Comparison of ENCODE assay signal across 12 mouse cellular contexts in genomic region chr4:140689873-140690655, GRCm38 (mm10). TPM values are rescaled to one million over a fixed set of nuclear protein-coding genes. Genes with fewer than 3 reads are reported as not detected.
DNase-seq lines count a peak whose midpoint lies in the region; ATAC-seq lines count a peak whose summit lies in the region.
"Had no signal": no experiment of that assay in that cellular context is flagged by ENCODE, and none has a peak within 500 bp of the region (broad histone marks: within the 10 kb centered on the region; RNA-seq: fewer than 3 reads in every experiment).

No protein-coding gene starts in this region.

- H3K9me3 ChIP-seq in heart, embryonic 16.5 days (replicated peaks; ENCODE audit: control insufficient read depth, low read length) = no peaks in the 10 kb centered on the region
- H3K9me3 ChIP-seq in stomach, embryonic 14.5 days (ENCODE audit: control insufficient read depth, low read depth, low read length) = no peaks in the 10 kb centered on the region
- H3K9me3 ChIP-seq: limb, embryonic 12.5 days had no signal

- no peak overlapping the region for H3K4me3 ChIP-seq in heart, embryonic 16.5 days (ENCODE audit: low read length)
- no peak overlapping the region for H3K4me3 ChIP-seq in stomach, embryonic 14.5 days (ENCODE audit: low read depth, low read length)
- H3K4me3 ChIP-seq: limb, embryonic 12.5 days had no signal

- H3K9ac ChIP-seq in heart, embryonic 16.5 days (ENCODE audit: low read length) = no peak overlapping the region
- H3K9ac ChIP-seq in stomach, embryonic 14.5 days (replicated peaks; ENCODE audit: low read depth, low read length) = no peak overlapping the region
- H3K9ac ChIP-seq: limb, embryonic 12.5 days had no signal

- no peak for DNase-seq in heart, postnatal 25 days (ENCODE audit: low spot score)
- peak; percentile 54 for DNase-seq in induced T-regulatory cell, adult 2 months (ENCODE audit: low read depth)
- no peak for DNase-seq in cerebellum, postnatal 25 days
- no peak for DNase-seq in embryo, embryonic 11 days
- DNase-seq in gastrocnemius, postnatal 36 days = no peak
- DNase-seq: heart, postnatal 4 days; right cerebral cortex, postnatal 25 days had no signal

- H3K27me3 ChIP-seq in heart, embryonic 16.5 days (ENCODE audit: control insufficient read depth, insufficient read depth, low read length) = no peaks in the 10 kb centered on the region
- no peaks in the 10 kb centered on the region for H3K27me3 ChIP-seq in stomach, embryonic 14.5 days (ENCODE audit: control insufficient read depth, insufficient read depth, low read length)
- H3K27me3 ChIP-seq: limb, embryonic 12.5 days had no signal

- H3K4me2 ChIP-seq in heart, embryonic 16.5 days (ENCODE audit: low read depth, low read length) = no peak overlapping the region
- 0 out of 2 replicates have a peak overlapping the region, but pooled peaks have one; percentile 10 for H3K4me2 ChIP-seq in stomach, embryonic 14.5 days (replicated peaks; ENCODE audit: low read depth, low read length)
- H3K4me2 ChIP-seq: limb, embryonic 12.5 days had no signal

- no peak overlapping the region for H3K27ac ChIP-seq in heart, embryonic 16.5 days (ENCODE audit: low read length)
- peak overlapping the region; percentile 33; the same call in 1 of the 2 replicates for H3K27ac ChIP-seq in stomach, embryonic 14.5 days (ENCODE audit: low read length)
- H3K27ac ChIP-seq: limb, embryonic 12.5 days had no signal

- no peaks in the 10 kb centered on the region for H3K4me1 ChIP-seq in heart, embryonic 16.5 days (ENCODE audit: control insufficient read depth, insufficient read depth, low read length)
- peaks cover 4% of the 10 kb centered on the region; the same call in 1 of the 2 replicates for H3K4me1 ChIP-seq in stomach, embryonic 14.5 days (ENCODE audit: control insufficient read depth, insufficient read depth, low read length)

- 0 out of 2 replicates have a peak, but pooled peaks have one; percentile 37 for ATAC-seq in heart, embryonic 16.5 days (replicated peaks; ENCODE audit: extremely low read depth, insufficient read depth, low FRiP score)
- peak; percentile 77 for ATAC-seq in CD4-positive, CD25-positive, alpha-beta regulatory T cell, adult 4 months
- peak; percentile 56; the same call in 1 of the 2 replicates for ATAC-seq in stomach, embryonic 14.5 days (ENCODE audit: insufficient number of reproducible peaks, insufficient read depth, low FRiP score, low read depth)

- intact Hi-C loops in heart, postnatal 25 days (cut with DNase I) = no loop called here
- intact Hi-C loops in gastrocnemius, postnatal 36 days (cut with DNase I) = no loop called here

- no peaks in the 10 kb centered on the region for H3K36me3 ChIP-seq in heart, embryonic 16.5 days (ENCODE audit: control insufficient read depth, insufficient read depth)
- H3K36me3 ChIP-seq in stomach, embryonic 14.5 days (ENCODE audit: control insufficient read depth, insufficient read depth, low read length) = no peaks in the 10 kb centered on the region
- H3K36me3 ChIP-seq: limb, embryonic 12.5 days had no signal

- WGBS in heart, embryonic 16.5 days = 59% methylated on average over 16 of the region's 16 CpGs
- WGBS in stomach, embryonic 14.5 days = 56% methylated on average over 16 of the region's 16 CpGs

RNA-seq across cellular contexts. Expression of gene Rcc2, which starts 10.3 kb away (rescaled TPM):
- polyA plus RNA-seq in heart, embryonic 16.5 days (2015; fragmentation: Nextera tagmentation; extraction: Ambion mirVana) = 8.6 and 9.4 TPM in 2 replicates
- 10 to 100 TPM; 15.0 to 15.3 TPM for total RNA-seq in heart, postnatal 25 days (2021)
- 10 to 100 TPM; 18.7 to 20.4 TPM for polyA plus RNA-seq in CD4-positive, CD25-positive, alpha-beta regulatory T cell, adult 4 months (2017; shearing (Covaris generic))
- 26.2 and 26.6 TPM in 2 replicates for polyA plus RNA-seq in stomach, embryonic 14.5 days (2014; fragmentation: Nextera tagmentation; extraction: Ambion mirVana)
- total RNA-seq in gastrocnemius, postnatal 36 days (2021) = 1 to 10 TPM; 8.1 to 9.5 TPM

RNA-seq across cellular contexts. Expression of gene Arhgef10l, which starts 24.3 kb away (rescaled TPM):
- polyA plus RNA-seq in heart, embryonic 16.5 days (2015; fragmentation: Nextera tagmentation; extraction: Ambion mirVana) = 18.6 TPM in 2 replicates
- 10 to 100 TPM; 62.4 to 63.9 TPM for total RNA-seq in heart, postnatal 25 days (2021)
- under 1 TPM in 1 of 2 experiments, not detected in 1; 0.16 TPM for polyA plus RNA-seq in CD4-positive, CD25-positive, alpha-beta regulatory T cell, adult 4 months (2017; shearing (Covaris generic))
- polyA plus RNA-seq in stomach, embryonic 14.5 days (2014; fragmentation: Nextera tagmentation; extraction: Ambion mirVana) = 9.9 and 10.5 TPM in 2 replicates
- total RNA-seq in gastrocnemius, postnatal 36 days (2021) = 10 to 100 TPM; 39.0 to 49.9 TPM

RNA-seq across cellular contexts. Expression of gene Padi6, which starts 52.4 kb away (rescaled TPM):
- 0.27 and 0.35 TPM in 2 replicates for polyA plus RNA-seq in heart, embryonic 16.5 days (2015; fragmentation: Nextera tagmentation; extraction: Ambion mirVana)
- total RNA-seq in heart, postnatal 25 days (2021) = not detected
- not detected for polyA plus RNA-seq in CD4-positive, CD25-positive, alpha-beta regulatory T cell, adult 4 months (2017; shearing (Covaris generic))
- not detected in 2 replicates for polyA plus RNA-seq in stomach, embryonic 14.5 days (2014; fragmentation: Nextera tagmentation; extraction: Ambion mirVana)
- not detected for total RNA-seq in gastrocnemius, postnatal 36 days (2021)
- total RNA-seq: heart, postnatal 4 days had no signal
- polyA plus RNA-seq: large intestine, adult 2 months; limb, embryonic 12.5 days had no signal
